Mouse (Mus musculus) cerebellum, adult 2 months (tissue): ENCODE measurements around the gene Taar7d. TPM values are rescaled to one million over a fixed set of nuclear protein-coding genes. Genes with fewer than 3 reads are reported as not detected.
"Not testable (repeated sequence)": the region's sequence is repeated elsewhere in the genome, so short reads cannot be mapped to it uniquely, and the experiment has no call there.

Source experiments
- DNase-seq, 2 experiments: peaks; one replicate each; pipeline ENCODE4 v3.0.0; 2021
- H3K27ac ChIP-seq: fragments of 200-500 bp; 2 replicates; pipeline ENCODE4 v1.5.1; 2012; ENCODE audit warnings: low read length, control low read depth, inconsistent platforms; ENCODE audit not compliant: insufficient read depth
- H3K27me3 ChIP-seq: fragments of 200-500 bp; 2 replicates; pipeline ENCODE4 v1.6.1; 2012; ENCODE audit warnings: inconsistent platforms, mild to moderate bottlenecking, low read length, moderate library complexity; ENCODE audit not compliant: control insufficient read depth, insufficient read depth
- H3K4me1 ChIP-seq: fragments of 200-500 bp; 2 replicates; pipeline ENCODE4 v1.6.1; 2011; ENCODE audit warnings: low read length; ENCODE audit not compliant: control insufficient read depth, insufficient read depth
- H3K4me3 ChIP-seq: fragments of 200-500 bp; replicated peaks from 2 replicates; pipeline ENCODE3; 2011; ENCODE audit warnings: mild to moderate bottlenecking, low read depth, low read length, control low read depth; ENCODE audit not compliant: insufficient read depth
- CTCF ChIP-seq: fragments of 200-500 bp; IDR thresholded peaks from 2 replicates; pipeline ENCODE4 v1.5.1; 2011; ENCODE audit warnings: low read depth, mild to moderate bottlenecking, control low read depth, low read length, moderate library complexity, borderline replicate concordance; ENCODE audit not compliant: insufficient read depth
- POLR2A ChIP-seq: fragments of 200-500 bp; IDR thresholded peaks from 2 replicates; pipeline ENCODE4 v1.6.1; 2011; ENCODE audit warnings: low read length, control low read depth, borderline replicate concordance; ENCODE audit not compliant: insufficient read depth
- WGBS: fragments of 180-500 bp; shearing (Covaris S2); methylation state at CpG from one replicate; pipeline ENCODE4 v1.1.7; 2018; 5-methylcytosine and 5-hydroxymethylcytosine counted together
- polyA plus RNA-seq: library from polyadenylated mRNA; depleted of rRNA; stranded (reverse); fragments of >200 nt; gene quantifications from 2 replicates; pipeline ENCODE4 v1.2.3, GENCODE M21; 2012

Taar7d gene
- polyA plus RNA-seq, 1 experiment, result not detected

DNA sequence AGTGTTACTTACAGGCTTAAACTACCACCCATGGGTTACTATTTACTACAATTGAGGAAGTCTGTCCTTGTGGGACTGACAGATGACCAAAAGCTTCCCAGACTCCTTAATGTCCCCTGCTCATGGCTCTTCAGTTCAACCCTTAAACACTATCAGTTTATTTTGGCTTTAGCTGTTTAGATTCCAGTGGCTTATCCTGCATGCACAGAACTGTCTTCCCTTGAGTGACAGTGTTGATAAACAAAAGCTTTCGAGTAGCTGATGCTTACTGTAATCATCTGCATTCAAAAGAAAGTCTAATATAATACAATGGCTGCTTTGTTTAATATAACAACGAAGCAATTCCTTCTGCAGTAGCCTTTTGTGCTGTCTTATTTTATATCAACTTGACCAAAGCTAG lies 20.0 kb upstream of the Taar7d start:
- Histone ChIP-seq H3K4me3 (no peak overlapping the region), H3K27me3 (no peaks in the 10 kb centered on the region), H3K4me1 (no peaks in the 10 kb centered on the region), H3K27ac (no peak overlapping the region)
- no peak for DNase-seq
- whole genome bisulfite sequencing, result 33% methylated on average over 2 of the region's 2 CpGs
- TF ChIP-seq POLR2A (no peak), CTCF (no peak)

DNA sequence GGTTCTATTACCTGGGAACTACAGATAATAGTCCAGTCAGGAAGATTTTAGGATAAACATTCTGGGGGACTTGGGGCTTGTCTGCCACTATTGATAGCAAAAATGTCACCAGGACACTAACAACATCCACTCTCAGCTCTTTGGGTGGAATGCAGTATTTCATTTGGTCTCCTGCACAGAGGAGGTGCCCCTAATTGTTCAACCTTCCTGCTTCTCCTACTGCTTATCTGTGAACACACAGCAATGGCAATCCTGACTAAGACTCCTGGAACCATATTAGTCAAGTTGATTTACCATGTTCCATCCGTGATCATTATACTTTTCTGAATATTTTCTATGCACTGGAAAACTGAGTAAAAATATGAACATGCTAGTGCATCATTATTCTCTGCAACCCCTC lies 18.9 kb upstream of the Taar7d start:
- DNase-seq, result no peak
- no peaks in the 10 kb centered on the region for H3K4me1 ChIP-seq
- WGBS, result 96% methylated on average over 1 of the region's 1 CpGs
- TF ChIP-seq POLR2A, result no peak
- no peak for TF ChIP-seq CTCF
- H3K27me3 ChIP-seq, result no peaks in the 10 kb centered on the region
- H3K4me3 ChIP-seq, result no peak overlapping the region
- H3K27ac ChIP-seq, result no peak overlapping the region

DNA sequence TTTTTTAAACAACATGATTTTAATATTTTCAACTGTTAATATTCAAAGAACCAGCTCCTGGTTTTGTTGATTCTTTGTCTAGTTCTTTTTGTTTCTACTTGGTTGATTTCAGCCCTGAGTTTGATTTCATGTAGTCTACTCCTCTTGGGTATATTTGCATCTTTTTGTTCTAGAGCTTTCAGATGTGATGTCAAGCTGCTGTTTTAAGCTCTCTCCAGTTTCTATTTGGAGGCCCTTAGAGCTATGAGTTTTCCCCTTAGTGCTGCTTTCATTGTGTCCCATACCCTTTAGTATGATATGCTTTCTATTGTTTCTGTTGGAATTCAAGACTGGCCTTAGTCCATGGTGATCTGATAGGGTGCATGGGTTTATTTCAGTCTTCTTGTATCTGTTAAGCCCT lies 4.3 kb downstream of the Taar7d start:
- TF ChIP-seq POLR2A, result no peak
- TF ChIP-seq CTCF, result no peak
- DNase-seq, result no peak
- Histone ChIP-seq H3K27me3 (no peaks in the 10 kb centered on the region), H3K27ac (no peak overlapping the region), H3K4me1 (no peaks in the 10 kb centered on the region), H3K4me3 (no peak overlapping the region)

DNA sequence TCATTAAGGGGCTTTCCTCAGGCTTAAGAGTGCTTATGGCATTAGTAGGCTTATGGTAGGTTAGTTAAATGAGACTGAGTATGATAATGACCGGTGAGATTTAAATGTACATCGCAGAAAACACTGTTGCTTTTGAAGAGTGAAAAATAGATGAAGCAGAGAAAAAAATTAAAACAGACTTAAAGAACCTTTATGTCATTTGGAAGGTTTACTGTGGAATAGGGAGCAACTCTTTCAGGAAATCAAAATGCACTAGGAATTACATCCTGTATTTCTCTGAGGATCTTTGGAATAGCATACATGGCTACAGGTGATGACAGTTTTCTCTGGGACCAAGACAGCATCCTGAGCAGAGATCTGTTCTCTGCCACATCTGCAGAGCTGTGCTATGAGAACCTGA lies 10.3 kb downstream of the Taar7d start, which contains the start of gene Taar7e:
Gene Taar7e, plus strand, starts transcription at position 301 of the 400 bp plus-strand sequence.
- no peak within 1 kb of the TSS for H3K27ac ChIP-seq
- 97% methylated on average over 2 of the region's 2 CpGs for WGBS
- H3K27me3 ChIP-seq, result no peaks in the 10 kb centered on the region
- TF ChIP-seq POLR2A (no peak), CTCF (no peak)
- H3K4me3 ChIP-seq, result no peak within 1 kb of the TSS
- no peaks in the 10 kb centered on the region for H3K4me1 ChIP-seq
- no peak for DNase-seq

DNA sequence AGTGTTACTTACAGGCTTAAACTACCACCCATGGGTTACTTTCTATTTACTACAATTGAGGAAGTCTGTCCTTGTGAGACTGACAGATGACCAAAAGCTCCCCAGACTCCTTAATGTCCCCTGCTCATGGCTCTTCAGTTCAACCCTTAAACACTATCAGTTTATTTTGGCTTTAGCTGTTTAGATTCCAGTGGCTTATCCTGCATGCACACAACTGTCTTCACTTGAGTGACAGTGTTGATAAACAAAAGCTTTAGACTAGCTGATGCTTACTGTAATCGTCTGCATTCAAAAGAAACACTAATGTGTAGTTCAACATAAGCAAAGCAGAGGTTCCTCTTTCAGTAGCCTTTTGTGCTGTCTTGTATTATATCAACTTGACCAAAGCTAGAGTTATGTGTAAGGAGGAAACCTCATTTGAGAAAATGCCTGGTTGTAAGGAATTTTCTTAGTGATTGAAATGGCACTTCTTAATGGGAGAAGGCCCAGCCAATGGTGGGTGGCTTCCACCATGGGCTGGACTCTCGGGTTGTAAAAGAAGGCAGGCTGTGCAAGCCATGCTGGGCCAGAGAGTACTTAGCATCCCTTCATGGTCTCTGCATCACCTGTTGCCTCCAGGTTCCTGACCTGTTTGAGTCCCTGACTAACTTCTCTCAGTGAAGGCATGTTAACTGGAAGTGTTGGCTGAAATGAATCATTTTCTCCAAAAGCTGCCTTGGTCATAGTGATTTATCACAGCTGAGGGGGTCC lies 13.3 kb downstream of the Taar7d start:
- no peak for DNase-seq
- Histone ChIP-seq H3K27ac (no peak overlapping the region), H3K27me3 (no peaks in the 10 kb centered on the region), H3K4me3 (no peak overlapping the region), H3K4me1 (no peaks in the 10 kb centered on the region)
- 85% methylated on average over 2 of the region's 2 CpGs for WGBS
- TF ChIP-seq POLR2A (no peak), CTCF (no peak)

DNA sequence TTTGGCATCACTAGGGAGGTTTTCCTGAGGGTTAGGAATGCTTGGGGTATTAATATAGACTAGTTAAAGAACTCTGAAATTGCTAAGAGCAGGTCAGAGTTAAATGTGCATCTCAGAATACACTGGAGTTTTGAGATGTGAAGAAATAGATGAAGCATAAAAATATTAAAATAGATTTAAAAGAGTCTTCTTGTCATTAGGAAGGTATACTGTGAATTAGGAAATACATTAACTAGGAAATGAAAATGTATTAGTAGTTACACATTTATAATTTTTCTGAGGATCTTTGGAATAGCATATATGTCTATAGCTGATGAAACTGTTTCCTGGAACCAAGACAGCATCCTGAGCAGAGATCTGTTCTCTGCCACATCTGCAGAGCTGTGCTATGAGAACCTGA lies 22.2 kb downstream of the Taar7d start, which contains the start of gene Taar7f:
Gene Taar7f, plus strand, starts transcription at position 301 of the 400 bp plus-strand sequence.
- H3K4me3 ChIP-seq, result no peak within 1 kb of the TSS
- no peak within 1 kb of the TSS for H3K27ac ChIP-seq
- TF ChIP-seq CTCF (no peak), POLR2A (no peak)
- no peak for DNase-seq
- no peaks in the 10 kb centered on the region for H3K27me3 ChIP-seq
- 0 out of 2 replicates have a peak, but pooled peaks cover 4% of the 10 kb centered on the region for H3K4me1 ChIP-seq

DNA sequence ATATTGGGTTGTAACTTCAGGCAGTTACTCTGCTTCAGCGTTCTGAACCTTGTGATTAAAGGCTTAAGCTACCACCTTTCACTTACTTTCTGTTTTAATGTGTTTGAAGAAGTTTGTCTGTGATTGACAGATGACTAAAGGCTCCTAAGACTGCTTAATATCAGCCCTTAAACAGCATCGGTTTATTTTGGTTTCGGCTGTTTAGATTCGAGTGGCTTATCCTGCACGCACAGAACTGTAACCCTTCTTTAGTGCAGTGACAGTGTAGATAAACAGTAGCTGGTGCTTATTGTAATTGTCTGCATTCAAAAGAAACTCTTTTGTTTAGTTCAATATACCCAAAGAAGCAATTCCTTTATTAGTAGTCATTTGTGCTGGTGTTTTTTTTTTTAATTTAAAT lies 25.0 kb downstream of the Taar7d start:
- no peaks in the 10 kb centered on the region for H3K27me3 ChIP-seq
- no peak overlapping the region for H3K4me3 ChIP-seq
- 0 out of 2 replicates have a peak, but pooled peaks cover 4% of the 10 kb centered on the region for H3K4me1 ChIP-seq
- WGBS, result 89% methylated on average over 5 of the region's 5 CpGs
- no peak overlapping the region for H3K27ac ChIP-seq
- DNase-seq, result no peak
- no peak for TF ChIP-seq CTCF
- TF ChIP-seq POLR2A, result no peak

DNA sequence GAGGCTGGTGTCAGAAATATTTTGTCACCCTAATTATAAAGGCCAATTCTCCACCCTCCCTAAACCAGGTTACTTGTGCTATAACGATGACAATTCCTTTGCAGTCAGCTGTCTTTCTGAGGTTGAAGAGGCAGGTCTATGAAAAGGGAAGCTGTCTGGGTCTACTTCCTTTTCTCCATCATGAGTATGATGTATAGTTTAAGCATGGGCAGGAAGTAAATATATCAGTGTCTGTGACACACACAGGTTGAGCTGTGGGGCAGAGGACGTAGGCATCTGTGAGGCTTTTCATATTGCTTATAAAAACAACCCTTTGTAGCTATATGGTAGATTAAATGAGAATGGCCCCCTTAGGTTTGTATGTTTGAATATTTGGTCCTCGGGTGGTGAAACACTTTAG lies 32.0 kb downstream of the Taar7d start:
- Histone ChIP-seq H3K27me3 (no peaks in the 10 kb centered on the region), H3K27ac (no peak overlapping the region), H3K4me1 (no peaks in the 10 kb centered on the region), H3K4me3 (no peak overlapping the region)
- no peak for TF ChIP-seq POLR2A
- no peak for TF ChIP-seq CTCF
- WGBS, result 90% methylated on average over 3 of the region's 3 CpGs
- DNase-seq, result no peak

DNA sequence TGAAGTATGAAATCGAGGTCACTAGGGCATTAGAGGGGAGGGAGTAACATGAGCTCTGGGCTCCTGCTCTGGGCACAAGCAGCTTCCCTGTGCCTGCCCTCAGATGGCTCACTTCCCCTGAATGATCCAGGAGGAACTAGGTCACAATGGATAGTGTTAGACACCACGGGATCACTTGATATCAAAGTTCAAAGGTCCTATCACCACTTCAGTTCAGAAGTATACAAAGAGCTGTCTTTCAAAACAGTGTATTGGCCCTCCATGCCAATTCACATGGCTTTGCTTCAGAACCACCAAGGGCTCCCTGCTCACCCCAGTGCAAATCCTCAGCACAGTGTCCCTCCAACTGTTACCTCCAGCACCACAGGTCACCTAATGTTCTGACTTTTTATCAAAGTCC lies 47.7 kb downstream of the Taar7d start:
- H3K4me3 ChIP-seq, H3K27ac ChIP-seq, H3K27me3 ChIP-seq, DNase-seq, H3K4me1 ChIP-seq: not testable (repeated sequence)
- WGBS, result 29% methylated on average over 2 of the region's 2 CpGs

DNA sequence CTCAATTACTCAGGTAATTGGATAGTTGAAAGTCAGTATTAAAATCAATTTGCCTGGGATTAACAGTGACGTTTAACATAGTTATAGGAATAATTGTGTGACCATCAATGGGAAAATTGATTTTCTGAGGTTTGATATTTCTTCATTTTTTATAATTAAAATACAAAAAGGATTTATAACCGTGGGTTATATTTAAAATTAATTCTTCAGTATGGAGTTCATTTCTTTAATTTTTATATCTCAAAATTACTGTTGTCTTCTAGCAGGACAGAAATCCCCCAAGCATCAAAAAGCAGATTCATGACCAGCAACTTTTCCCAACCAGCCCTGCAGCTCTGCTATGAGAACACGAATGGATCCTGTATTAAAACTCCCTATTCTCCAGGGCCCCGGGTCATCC lies 49.2 kb downstream of the Taar7d start, which contains the start of gene Taar8a:
Gene Taar8a, plus strand, starts transcription at position 301 of the 400 bp plus-strand sequence.
- H3K27me3 ChIP-seq, DNase-seq, H3K27ac ChIP-seq, H3K4me3 ChIP-seq, H3K4me1 ChIP-seq: not testable (repeated sequence)
- WGBS, result 92% methylated on average over 2 of the region's 4 CpGs
